Mouse (Mus musculus): ENCODE data around the gene Tnpo3. TPM values are rescaled to one million over a fixed set of nuclear protein-coding genes. Genes with fewer than 3 reads are reported as not detected.

Tnpo3 gene
- polyA plus RNA-seq, 1 experiment from 2014 or later, result 99.3 TPM

DNA sequence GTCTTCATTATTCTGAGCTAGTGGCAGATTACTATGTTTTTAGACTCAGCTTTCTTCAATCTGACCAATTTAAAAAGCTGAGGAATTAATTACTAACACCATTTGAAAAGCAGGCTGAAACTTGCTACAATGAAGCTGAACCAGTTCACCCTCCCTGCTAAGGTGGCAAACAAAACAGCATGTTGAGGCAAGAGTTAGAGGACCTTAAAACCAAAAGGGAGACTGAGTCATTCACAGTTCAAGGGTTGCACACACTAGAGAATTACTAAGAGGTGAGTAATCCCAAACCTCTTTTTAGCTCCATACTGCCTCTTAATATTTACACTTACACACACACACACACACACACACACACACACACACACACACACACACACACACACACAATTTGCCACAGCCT, 62.1 kb downstream of the Tnpo3 start:
- no peaks in the 10 kb centered on the region for H3K4me1 ChIP-seq (ENCODE audit: insufficient read depth)
- no peaks in the 10 kb centered on the region for H3K9me3 ChIP-seq (ENCODE audit: low read depth, low read length)
- ATAC-seq (ENCODE audit: insufficient read depth) (no peak), DNase-seq (no peak)
- no peaks in the 10 kb centered on the region for H3K27me3 ChIP-seq (ENCODE audit: insufficient read depth, low read length)
- H3K4me3 ChIP-seq (ENCODE audit: low read depth, low read length), result no peak overlapping the region
- no peak overlapping the region for H3K27ac ChIP-seq (ENCODE audit: low read depth)
- peaks cover 73% of the 10 kb centered on the region for H3K36me3 ChIP-seq (ENCODE audit: insufficient read depth)
- no peak overlapping the region for H3K9ac ChIP-seq
- TF ChIP-seq CTCF (IDR thresholded peaks at IDR 0.05; ENCODE audit: low read depth), result no peak
- no peak overlapping the region for H3K4me2 ChIP-seq

DNA sequence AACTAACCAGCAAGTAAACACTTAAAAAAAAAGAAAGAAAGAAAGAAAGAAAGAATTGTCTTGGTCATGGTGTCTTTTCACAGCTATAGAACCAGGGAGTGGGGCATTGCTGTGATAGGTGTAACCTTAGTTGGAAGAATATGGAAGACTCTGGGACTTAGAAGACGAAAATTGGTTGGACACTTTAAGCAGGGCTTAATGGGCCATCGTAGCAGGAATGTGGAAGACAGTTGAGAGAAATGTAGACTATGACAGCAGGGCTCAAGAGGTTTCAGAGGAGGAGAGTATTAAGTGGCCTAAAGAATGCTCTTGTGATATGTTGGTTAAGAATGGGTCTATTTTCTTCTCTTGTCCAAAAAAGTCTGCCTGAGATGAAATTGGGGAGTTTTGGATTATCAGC, 64.1 kb downstream of the Tnpo3 start:
- no peak overlapping the region for H3K9ac ChIP-seq
- no peak for DNase-seq
- H3K27me3 ChIP-seq (ENCODE audit: insufficient read depth, low read length), result no peaks in the 10 kb centered on the region
- no peak overlapping the region for H3K27ac ChIP-seq (ENCODE audit: low read depth)
- no peak overlapping the region for H3K4me2 ChIP-seq
- H3K4me3 ChIP-seq (ENCODE audit: low read depth, low read length), result no peak overlapping the region
- no peaks in the 10 kb centered on the region for H3K9me3 ChIP-seq (ENCODE audit: low read depth, low read length)
- no peak for TF ChIP-seq CTCF (IDR thresholded peaks at IDR 0.05; ENCODE audit: low read depth)
- no peak for ATAC-seq (ENCODE audit: insufficient read depth)
- H3K36me3 ChIP-seq (ENCODE audit: insufficient read depth), result peaks cover 68% of the 10 kb centered on the region
- 89% methylated on average over 2 of the region's 2 CpGs for WGBS
- H3K4me1 ChIP-seq (ENCODE audit: insufficient read depth), result no peaks in the 10 kb centered on the region

DNA sequence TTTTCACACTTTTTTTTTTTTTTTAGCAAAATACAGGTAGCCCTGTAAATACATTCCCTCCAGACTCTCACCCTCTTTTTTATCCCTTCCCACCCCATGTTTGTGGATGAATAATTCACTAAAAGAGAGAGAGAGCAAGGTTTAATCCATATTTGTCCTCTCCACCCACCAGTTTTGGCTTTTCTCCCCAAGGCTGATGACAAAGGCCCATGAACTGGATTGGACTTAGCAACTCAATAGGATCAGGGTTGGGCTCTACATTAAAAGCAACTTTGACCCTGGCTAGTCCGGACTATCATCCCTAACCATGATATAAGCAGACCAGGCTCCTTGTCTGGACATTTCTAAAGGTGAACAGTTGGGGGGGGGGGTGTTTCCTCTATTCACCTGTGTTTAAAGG, 68.7 kb downstream of the Tnpo3 start:
- 85% methylated on average over 1 of the region's 1 CpGs for WGBS

DNA sequence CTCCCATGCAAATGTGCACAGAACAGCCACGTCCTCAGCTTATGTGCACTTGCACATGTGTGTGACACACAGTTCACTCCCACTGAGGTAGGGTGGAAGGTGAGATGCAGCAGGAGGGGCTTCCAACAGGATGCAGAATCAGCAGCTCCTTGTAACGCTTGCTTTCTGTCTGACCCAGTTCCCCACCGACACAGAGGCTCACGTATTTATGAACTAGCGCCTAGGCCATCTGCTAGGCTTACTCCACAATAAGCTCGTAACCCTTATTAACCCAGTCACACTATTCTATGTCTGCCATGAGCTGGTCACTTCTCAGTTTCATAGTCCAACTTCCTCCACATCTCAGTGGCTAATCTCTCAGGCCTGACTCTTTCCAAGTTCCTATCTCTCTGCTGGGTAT, 69.5 kb downstream of the Tnpo3 start:
- DNase-seq, result no peak
- no peak overlapping the region for H3K9ac ChIP-seq
- no peaks in the 10 kb centered on the region for H3K4me1 ChIP-seq (ENCODE audit: insufficient read depth)
- no peak overlapping the region for H3K4me2 ChIP-seq
- peaks cover 53% of the 10 kb centered on the region for H3K36me3 ChIP-seq (ENCODE audit: insufficient read depth)
- WGBS, result 84% methylated on average over 6 of the region's 6 CpGs
- ATAC-seq (ENCODE audit: insufficient read depth), result no peak
- no peaks in the 10 kb centered on the region for H3K9me3 ChIP-seq (ENCODE audit: low read depth, low read length)
- no peak for TF ChIP-seq CTCF (IDR thresholded peaks at IDR 0.05; ENCODE audit: low read depth)
- H3K27ac ChIP-seq (ENCODE audit: low read depth), result no peak overlapping the region
- H3K4me3 ChIP-seq (ENCODE audit: low read depth, low read length), result no peak overlapping the region
- H3K27me3 ChIP-seq (ENCODE audit: insufficient read depth, low read length), result no peaks in the 10 kb centered on the region

More for the DNA sequence above, 68.7 kb downstream of the Tnpo3 start:
- H3K36me3 ChIP-seq (ENCODE audit: insufficient read depth), result peaks cover 60% of the 10 kb centered on the region
- no peak overlapping the region for H3K27ac ChIP-seq (ENCODE audit: low read depth)
- H3K4me1 ChIP-seq (ENCODE audit: insufficient read depth), result no peaks in the 10 kb centered on the region
- TF ChIP-seq CTCF (IDR thresholded peaks at IDR 0.05; ENCODE audit: low read depth), result no peak
- no peak overlapping the region for H3K9ac ChIP-seq
- no peaks in the 10 kb centered on the region for H3K9me3 ChIP-seq (ENCODE audit: low read depth, low read length)
- H3K27me3 ChIP-seq (ENCODE audit: insufficient read depth, low read length), result no peaks in the 10 kb centered on the region
- no peak overlapping the region for H3K4me3 ChIP-seq (ENCODE audit: low read depth, low read length)
- no peak for DNase-seq
- no peak overlapping the region for H3K4me2 ChIP-seq
- no peak for ATAC-seq (ENCODE audit: insufficient read depth)

DNA sequence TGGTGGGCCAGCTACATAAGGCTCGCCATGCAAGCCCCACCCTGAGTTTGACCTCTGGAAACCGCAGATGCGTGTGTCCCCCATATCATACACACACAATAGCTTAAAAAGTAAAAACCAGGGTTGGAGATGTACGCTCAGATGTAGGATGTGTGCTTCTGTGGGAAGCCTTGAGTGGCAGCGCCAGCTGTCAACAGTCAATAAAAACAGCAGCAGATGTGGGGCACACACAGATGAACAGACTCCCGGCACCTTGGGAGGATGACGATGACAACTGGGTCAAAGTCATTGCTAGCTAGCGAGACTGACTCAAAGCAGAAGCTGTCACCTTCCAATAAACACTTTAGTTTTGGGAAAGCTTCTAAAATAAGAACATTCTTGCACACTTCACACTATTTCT, 70.2 kb downstream of the Tnpo3 start:
- H3K36me3 ChIP-seq (ENCODE audit: insufficient read depth), result peaks cover 47% of the 10 kb centered on the region

DNA sequence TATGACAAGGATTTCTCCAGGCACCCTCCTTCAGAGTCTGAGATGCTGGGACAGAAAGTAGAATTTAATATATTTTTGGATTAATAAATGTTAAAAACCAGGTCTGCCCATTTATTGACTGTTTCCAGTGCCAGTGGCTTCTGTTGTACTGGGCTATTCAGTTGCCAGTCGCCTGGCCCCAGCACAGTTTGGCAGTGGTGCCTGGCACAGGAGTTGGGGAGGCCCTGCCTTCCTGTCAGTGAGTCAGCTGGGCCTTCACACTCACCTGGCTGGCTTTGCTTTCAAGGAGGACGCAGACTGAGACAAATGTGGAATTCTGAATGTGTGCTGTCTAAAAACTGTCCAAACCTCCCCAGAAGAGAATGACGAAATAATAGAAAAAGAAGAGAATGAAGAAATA, 72.5 kb downstream of the Tnpo3 start:
- peaks cover 29% of the 10 kb centered on the region for H3K36me3 ChIP-seq (ENCODE audit: insufficient read depth)
- no peak overlapping the region for H3K9ac ChIP-seq
- no peak overlapping the region for H3K27ac ChIP-seq (ENCODE audit: low read depth)
- TF ChIP-seq CTCF (IDR thresholded peaks at IDR 0.05; ENCODE audit: low read depth), result no peak
- H3K27me3 ChIP-seq (ENCODE audit: insufficient read depth, low read length), result no peaks in the 10 kb centered on the region
- no peaks in the 10 kb centered on the region for H3K9me3 ChIP-seq (ENCODE audit: low read depth, low read length)
- DNase-seq, result no peak
- 81% methylated on average over 3 of the region's 3 CpGs for WGBS
- no peak overlapping the region for H3K4me2 ChIP-seq
- no peak overlapping the region for H3K4me3 ChIP-seq (ENCODE audit: low read depth, low read length)
- no peak for ATAC-seq (ENCODE audit: insufficient read depth)
- H3K4me1 ChIP-seq (ENCODE audit: insufficient read depth), result no peaks in the 10 kb centered on the region

More for the DNA sequence above, 70.2 kb downstream of the Tnpo3 start:
- H3K4me3 ChIP-seq (ENCODE audit: low read depth, low read length), result no peak overlapping the region
- ATAC-seq (ENCODE audit: insufficient read depth), result no peak
- no peaks in the 10 kb centered on the region for H3K9me3 ChIP-seq (ENCODE audit: low read depth, low read length)
- H3K9ac ChIP-seq, result no peak overlapping the region
- no peaks in the 10 kb centered on the region for H3K4me1 ChIP-seq (ENCODE audit: insufficient read depth)
- no peak for TF ChIP-seq CTCF (IDR thresholded peaks at IDR 0.05; ENCODE audit: low read depth)
- WGBS, result 76% methylated on average over 8 of the region's 8 CpGs
- H3K27ac ChIP-seq (ENCODE audit: low read depth), result no peak overlapping the region
- DNase-seq, result no peak
- no peaks in the 10 kb centered on the region for H3K27me3 ChIP-seq (ENCODE audit: insufficient read depth, low read length)
- no peak overlapping the region for H3K4me2 ChIP-seq

DNA sequence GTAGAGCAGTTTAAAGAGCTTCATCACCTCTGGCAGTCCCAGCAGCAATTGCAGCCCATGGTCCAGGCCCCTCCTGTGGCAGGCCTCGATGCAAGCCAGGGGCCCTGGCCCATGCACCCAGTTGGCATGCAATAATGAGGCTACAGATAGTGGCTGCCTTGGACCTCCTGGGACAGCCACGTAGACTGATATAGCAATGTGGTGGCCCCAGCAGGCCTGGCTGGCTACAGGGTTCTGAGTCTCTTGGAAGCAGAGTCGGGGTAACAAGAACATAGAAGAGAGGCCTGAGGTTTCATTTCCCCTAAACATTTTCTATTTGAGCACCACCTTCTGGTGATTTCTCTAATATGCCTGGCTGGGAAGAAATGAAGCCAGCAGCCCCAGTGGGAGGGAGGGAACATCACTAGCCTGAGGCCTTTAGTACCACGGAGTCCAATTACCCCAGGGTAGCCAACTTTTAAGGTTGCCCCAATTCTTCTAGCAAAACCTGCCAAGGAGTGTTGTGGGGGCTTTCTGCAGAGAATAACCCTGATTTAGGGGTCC, 73.0 kb downstream of the Tnpo3 start:
- no peak overlapping the region for H3K4me2 ChIP-seq
- no peaks in the 10 kb centered on the region for H3K4me1 ChIP-seq (ENCODE audit: insufficient read depth)
- ATAC-seq (ENCODE audit: insufficient read depth) (no peak), DNase-seq (peak; percentile 51)
- no peak overlapping the region for H3K9ac ChIP-seq
- H3K27me3 ChIP-seq (ENCODE audit: insufficient read depth, low read length), result no peaks in the 10 kb centered on the region
- TF ChIP-seq CTCF (IDR thresholded peaks at IDR 0.05; ENCODE audit: low read depth), result no peak
- H3K36me3 ChIP-seq (ENCODE audit: insufficient read depth), result peaks cover 25% of the 10 kb centered on the region
- H3K4me3 ChIP-seq (ENCODE audit: low read depth, low read length), result no peak overlapping the region
- 71% methylated on average over 4 of the region's 4 CpGs for WGBS
- H3K9me3 ChIP-seq (ENCODE audit: low read depth, low read length), result no peaks in the 10 kb centered on the region
- no peak overlapping the region for H3K27ac ChIP-seq (ENCODE audit: low read depth)

DNA sequence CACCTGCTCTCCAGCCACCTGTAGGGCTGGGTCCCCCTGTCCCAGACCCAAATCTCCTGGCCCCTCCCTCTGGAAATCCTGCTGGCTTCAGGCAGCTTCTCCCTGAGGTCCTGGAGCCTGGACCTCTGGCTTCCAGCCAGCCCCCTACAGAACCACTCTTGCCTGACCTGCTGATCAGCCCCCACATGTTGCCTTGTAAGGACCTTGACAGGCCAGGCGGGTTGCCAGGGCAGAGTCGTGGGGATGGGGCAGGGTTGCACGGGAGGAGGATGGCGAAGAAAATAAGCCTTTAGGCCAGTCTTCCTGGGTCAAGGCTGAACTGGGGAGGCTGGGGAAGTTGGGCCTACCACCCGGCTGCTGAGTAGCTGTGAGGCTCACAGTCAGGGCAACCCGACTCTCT, 74.4 kb downstream of the Tnpo3 start:
- no peak overlapping the region for H3K27ac ChIP-seq (ENCODE audit: low read depth)
- no peak overlapping the region for H3K9ac ChIP-seq
- TF ChIP-seq CTCF (IDR thresholded peaks at IDR 0.05; ENCODE audit: low read depth), result no peak
- H3K4me1 ChIP-seq (ENCODE audit: insufficient read depth), result no peaks in the 10 kb centered on the region
- H3K27me3 ChIP-seq (ENCODE audit: insufficient read depth, low read length), result peaks cover 3% of the 10 kb centered on the region; the same call in 1 of the 2 replicates
- 57% methylated on average over 6 of the region's 6 CpGs for WGBS
- H3K4me2 ChIP-seq, result no peak overlapping the region
- no peaks in the 10 kb centered on the region for H3K9me3 ChIP-seq (ENCODE audit: low read depth, low read length)
- 0 out of 2 replicates have a peak, but pooled peaks have one; percentile 19 for ATAC-seq (ENCODE audit: insufficient read depth)
- no peak for DNase-seq
- H3K4me3 ChIP-seq (ENCODE audit: low read depth, low read length), result no peak overlapping the region
- H3K36me3 ChIP-seq (ENCODE audit: insufficient read depth), result peaks cover 17% of the 10 kb centered on the region
